In genomic region chr1:156040731-156041401, GRCm38 (mm10) we compare ENCODE assay signal across 8 mouse cellular contexts. TPM values are rescaled to one million over a fixed set of nuclear protein-coding genes. Genes with fewer than 3 reads are reported as not detected.
DNase-seq lines count a peak whose midpoint lies in the region; ATAC-seq and TF ChIP-seq lines count a peak whose summit lies in the region.

No protein-coding gene starts in this region.

- no peaks in the 10 kb centered on the region for H3K27me3 ChIP-seq in C2C12 (ENCODE audit: control insufficient read depth, insufficient read depth, insufficient read length)
- no peaks in the 10 kb centered on the region for H3K27me3 ChIP-seq in heart, embryonic 10.5 days (ENCODE audit: insufficient read depth, poor library complexity, severe bottlenecking)
- no peaks in the 10 kb centered on the region for H3K27me3 ChIP-seq in kidney, embryonic 14.5 days (ENCODE audit: control insufficient read depth, insufficient read depth, low read length)
- H3K27me3 ChIP-seq in limb, embryonic 15.5 days = no peaks in the 10 kb centered on the region
- no peaks in the 10 kb centered on the region for H3K27me3 ChIP-seq in midbrain, postnatal 0 days (ENCODE audit: insufficient read depth, low read length)

- ATAC-seq in kidney, embryonic 14.5 days (ENCODE audit: low FRiP score, low TSS enrichment) = peak; percentile 87
- ATAC-seq in limb, embryonic 15.5 days (ENCODE audit: insufficient number of reproducible peaks, low FRiP score, low TSS enrichment, low read depth) = peak; percentile 85
- ATAC-seq in midbrain, postnatal 0 days (ENCODE audit: low FRiP score) = peak; percentile 73

- peak overlapping the region; percentile 47 for H3K4me3 ChIP-seq in C2C12 (ENCODE audit: insufficient read depth, poor library complexity, severe bottlenecking)
- H3K4me3 ChIP-seq in embryonic fibroblast, embryonic 13.5 days (ENCODE audit: insufficient read depth, low read length) = peak overlapping the region; percentile 55
- H3K4me3 ChIP-seq in heart, embryonic 10.5 days = peak overlapping the region; percentile 72
- peak overlapping the region; percentile 66 for H3K4me3 ChIP-seq in kidney, embryonic 14.5 days (ENCODE audit: low read length)
- H3K4me3 ChIP-seq in limb, embryonic 15.5 days = peak overlapping the region; percentile 58
- peak overlapping the region; percentile 57 for H3K4me3 ChIP-seq in midbrain, postnatal 0 days (ENCODE audit: low read depth, low read length)

- peak; percentile 98 for DNase-seq in brain, adult 2 months (ENCODE audit: low read depth, low spot score)
- peak; percentile 98 for DNase-seq in heart, embryonic 10.5 days (ENCODE audit: low spot score)
- DNase-seq in midbrain, postnatal 0 days (ENCODE audit: low spot score) = peak; percentile 95
- DNase-seq in spleen, postnatal 10 days (ENCODE audit: low spot score in 2 of 2) = peak; percentile 76 to 92

- peak; percentile 99 for TF ChIP-seq POLR2A in embryonic fibroblast, embryonic 13.5 days (IDR thresholded peaks at IDR 0.05; ENCODE audit: low read depth, low read length)

- H3K36me3 ChIP-seq in C2C12 (ENCODE audit: control insufficient read depth, insufficient read depth) = peaks cover 37% of the 10 kb centered on the region
- H3K36me3 ChIP-seq in heart, embryonic 10.5 days = peaks cover 25% of the 10 kb centered on the region
- H3K36me3 ChIP-seq in kidney, embryonic 14.5 days (ENCODE audit: control insufficient read depth, insufficient read depth, low read length) = peaks cover 18% of the 10 kb centered on the region
- peaks cover 14% of the 10 kb centered on the region for H3K36me3 ChIP-seq in limb, embryonic 15.5 days
- H3K36me3 ChIP-seq in midbrain, postnatal 0 days (ENCODE audit: insufficient read depth, low read length) = 0 out of 2 replicates have a peak, but pooled peaks cover 3% of the 10 kb centered on the region

- peaks cover 2% of the 10 kb centered on the region; the same call in 1 of the 2 replicates for H3K4me1 ChIP-seq in embryonic fibroblast, embryonic 13.5 days (ENCODE audit: control insufficient read depth, insufficient read depth, low read length)
- peaks cover 23% of the 10 kb centered on the region for H3K4me1 ChIP-seq in heart, embryonic 10.5 days
- H3K4me1 ChIP-seq in kidney, embryonic 14.5 days (ENCODE audit: control insufficient read depth, insufficient read depth, low read length) = peaks cover 9% of the 10 kb centered on the region
- peaks cover 15% of the 10 kb centered on the region for H3K4me1 ChIP-seq in limb, embryonic 15.5 days
- no peaks in the 10 kb centered on the region for H3K4me1 ChIP-seq in midbrain, postnatal 0 days (ENCODE audit: insufficient read depth, low read length)

- 0 out of 2 replicates have a peak overlapping the region, but pooled peaks have one; percentile 1 for H3K27ac ChIP-seq in embryonic fibroblast, embryonic 13.5 days (ENCODE audit: insufficient read depth, low read length)
- peak overlapping the region; percentile 87 for H3K27ac ChIP-seq in heart, embryonic 10.5 days
- no peak overlapping the region for H3K27ac ChIP-seq in kidney, embryonic 14.5 days (ENCODE audit: low read depth, low read length)
- peak overlapping the region; percentile 71 for H3K27ac ChIP-seq in limb, embryonic 15.5 days
- no peak overlapping the region for H3K27ac ChIP-seq in midbrain, postnatal 0 days (ENCODE audit: low read depth, low read length)

- 1% methylated on average over 22 of the region's 22 CpGs for WGBS in heart, embryonic 10.5 days
- WGBS in kidney, embryonic 14.5 days = 2% methylated on average over 22 of the region's 22 CpGs
- 1% methylated on average over 22 of the region's 22 CpGs for WGBS in limb, embryonic 15.5 days
- WGBS in midbrain, postnatal 0 days = 2% methylated on average over 22 of the region's 22 CpGs

- H3K9me3 ChIP-seq in heart, embryonic 10.5 days = no peaks in the 10 kb centered on the region
- no peaks in the 10 kb centered on the region for H3K9me3 ChIP-seq in kidney, embryonic 14.5 days (ENCODE audit: control insufficient read depth, low read length)
- H3K9me3 ChIP-seq in limb, embryonic 15.5 days = no peaks in the 10 kb centered on the region
- no peaks in the 10 kb centered on the region for H3K9me3 ChIP-seq in midbrain, postnatal 0 days (ENCODE audit: low read length)

- H3K79me3 ChIP-seq in C2C12 (ENCODE audit: low read depth) = peaks cover 77% of the 10 kb centered on the region

- H3ac ChIP-seq in C2C12 (ENCODE audit: control insufficient read depth, insufficient read length, low read depth) = peak overlapping the region; percentile 21

- peaks cover 92% of the 10 kb centered on the region for H3K79me2 ChIP-seq in C2C12 (ENCODE audit: control insufficient read depth, insufficient read depth)

- peak overlapping the region; percentile 67 for H3K4me2 ChIP-seq in kidney, embryonic 14.5 days (replicated peaks; ENCODE audit: low read depth, low read length)
- H3K4me2 ChIP-seq in limb, embryonic 15.5 days = peak overlapping the region; percentile 65
- peak overlapping the region; percentile 57 for H3K4me2 ChIP-seq in midbrain, postnatal 0 days (ENCODE audit: low read depth, low read length, poor library complexity, severe bottlenecking)

- H3K9ac ChIP-seq in kidney, embryonic 14.5 days (ENCODE audit: low read depth, low read length) = peak overlapping the region; percentile 71
- 0 out of 2 replicates have a peak overlapping the region, but pooled peaks have one; percentile 42 for H3K9ac ChIP-seq in limb, embryonic 15.5 days
- peak overlapping the region; percentile 56; the same call in 1 of the 2 replicates for H3K9ac ChIP-seq in midbrain, postnatal 0 days (replicated peaks; ENCODE audit: low read length, poor library complexity, severe bottlenecking)

- TF ChIP-seq CTCF in C2C12 (IDR thresholded peaks at IDR 0.05; ENCODE audit: control insufficient read depth, insufficient read depth, insufficient read length) = no peak
- no peak for TF ChIP-seq CTCF in embryonic fibroblast, embryonic 13.5 days (IDR thresholded peaks at IDR 0.05; ENCODE audit: borderline replicate concordance, insufficient read depth, low read length)
- no peak; the same call in 1 of the 2 replicates for TF ChIP-seq CTCF in midbrain, postnatal 0 days (IDR thresholded peaks at IDR 0.05)

TF ChIP-seq in C2C12, 6 proteins besides CTCF, POLR2A, EP300 and RAD21:
- TF ChIP-seq MAX (IDR thresholded peaks at IDR 0.05) (peak; percentile 55), MYOG (IDR thresholded peaks at IDR 0.05; ENCODE audit: control insufficient read depth, extremely low read depth, insufficient read length) (no peak), USF1 (IDR thresholded peaks at IDR 0.05; ENCODE audit: low read depth) (peak; percentile 94)
TF ChIP-seq in C2C12: peak in this region for 2.

RNA-seq across cellular contexts. Expression of gene Tor1aip1, which starts 4.6 kb away (rescaled TPM):
- polyA plus RNA-seq in C2C12 (2012; fragmentation: generic; extraction: Trizol) = 16.5 TPM
- 71.4 and 77.9 TPM in 2 replicates for polyA plus RNA-seq in embryonic fibroblast, embryonic 13.5 days (2011; ENCODE audit: insufficient read length, low read depth, missing spikeins)
- polyA plus RNA-seq in heart, embryonic 10.5 days (2016; fragmentation: Nextera tagmentation; extraction: Ambion mirVana) = 35.6 and 38.8 TPM in 2 replicates
- polyA plus RNA-seq in kidney, embryonic 14.5 days (2014; fragmentation: Nextera tagmentation; extraction: Ambion mirVana) = 50.5 and 51.1 TPM in 2 replicates
- 47.7 and 52.3 TPM in 2 replicates for polyA plus RNA-seq in limb, embryonic 15.5 days (2015; fragmentation: Nextera tagmentation; extraction: Ambion mirVana)
- total RNA-seq in midbrain, postnatal 0 days (2014; rRNA removed) = 18.2 and 29.5 TPM in 2 replicates
- polyA plus RNA-seq in midbrain, postnatal 0 days (2015; fragmentation: Nextera tagmentation; extraction: Ambion mirVana) = 21.6 and 21.9 TPM in 2 replicates

RNA-seq across cellular contexts. Expression of gene Tor1aip2, which starts 5.7 kb away (rescaled TPM):
- 38.4 TPM for polyA plus RNA-seq in C2C12 (2012; fragmentation: generic; extraction: Trizol)
- polyA plus RNA-seq in embryonic fibroblast, embryonic 13.5 days (2011; ENCODE audit: insufficient read length, low read depth, missing spikeins) = 161 and 181 TPM in 2 replicates
- 92.8 and 108 TPM in 2 replicates for polyA plus RNA-seq in heart, embryonic 10.5 days (2016; fragmentation: Nextera tagmentation; extraction: Ambion mirVana)
- polyA plus RNA-seq in kidney, embryonic 14.5 days (2014; fragmentation: Nextera tagmentation; extraction: Ambion mirVana) = 104 and 130 TPM in 2 replicates
- polyA plus RNA-seq in limb, embryonic 15.5 days (2015; fragmentation: Nextera tagmentation; extraction: Ambion mirVana) = 116 and 119 TPM in 2 replicates
- 64.3 and 67.0 TPM in 2 replicates for total RNA-seq in midbrain, postnatal 0 days (2014; rRNA removed)
- 46.1 and 46.7 TPM in 2 replicates for polyA plus RNA-seq in midbrain, postnatal 0 days (2015; fragmentation: Nextera tagmentation; extraction: Ambion mirVana)

Comparison
In these comparisons a context has a peak if more than half of its experiments do, and no peak if none do; other contexts are left out.
1. H3K27ac ChIP-seq: peak in embryonic fibroblast, embryonic 13.5 days (single experiment), heart, embryonic 10.5 days (single experiment) and limb, embryonic 15.5 days (single experiment); none in kidney, embryonic 14.5 days (single experiment) and midbrain, postnatal 0 days (single experiment).
2. Peak in every context shown above with its lines, with median percentiles within 50 percentile points of each other: H3K4me3 ChIP-seq, DNase-seq, ATAC-seq, H3K4me2 ChIP-seq and H3K9ac ChIP-seq.